Mouse (Mus musculus) bone marrow, adult 2 months (tissue): ENCODE measurements around the gene Pih1d1. TPM values are rescaled to one million over a fixed set of nuclear protein-coding genes. Genes with fewer than 3 reads are reported as not detected.
A peak's percentile ranks its signal among the peaks of the same experiment; 100 is the strongest.
"Not testable (repeated sequence)": the region's sequence is repeated elsewhere in the genome, so short reads cannot be mapped to it uniquely, and the experiment has no call there.

ENCODE experiments used
- H3K27ac ChIP-seq: fragments of 200-500 bp; 2 replicates; pipeline ENCODE4 v1.5.1; 2012; ENCODE audit warnings: low read depth, mild to moderate bottlenecking, control low read depth, inconsistent platforms, low read length; ENCODE audit not compliant: control insufficient read depth, poor library complexity, insufficient read depth
- H3K4me1 ChIP-seq: fragments of 200-500 bp; 2 replicates; pipeline ENCODE4 v1.6.1; 2011; ENCODE audit warnings: low read length; ENCODE audit not compliant: control insufficient read depth, insufficient read depth
- H3K4me3 ChIP-seq: fragments of 200-500 bp; replicated peaks from 2 replicates; pipeline ENCODE3; 2011; ENCODE audit warnings: mild to moderate bottlenecking, low read depth, low read length, control low read depth; ENCODE audit not compliant: control insufficient read depth
- CTCF ChIP-seq: fragments of 200-500 bp; IDR thresholded peaks from 2 replicates; pipeline ENCODE4 v1.5.1; 2011; ENCODE audit warnings: low read length, control low read depth; ENCODE audit not compliant: control insufficient read depth, insufficient read depth
- POLR2A ChIP-seq: fragments of 200-500 bp; IDR thresholded peaks from 2 replicates; pipeline ENCODE4 v1.6.1; 2011; ENCODE audit warnings: low read depth, mild to moderate bottlenecking, control low read depth, low read length, borderline replicate concordance; ENCODE audit not compliant: control insufficient read depth
- WGBS: fragments of 180-500 bp; shearing (Covaris S2); methylation state at CpG from one replicate; pipeline ENCODE4 v1.1.7; 2018; 5-methylcytosine and 5-hydroxymethylcytosine counted together
- polyA plus RNA-seq: library from polyadenylated mRNA; stranded (reverse); fragments of >200 nt; gene quantifications from 2 replicates; pipeline ENCODE4 v1.2.4, GENCODE M21; 2011; ENCODE audit warnings: low replicate concordance; ENCODE audit not compliant: missing spikeins, insufficient read depth, insufficient read length

The Pih1d1 gene
- polyA plus RNA-seq, 1 experiment: 92.4 TPM

- Histone ChIP-seq H3K4me3 (peak within 1 kb of the TSS; percentile 76), H3K27ac (peak within 1 kb of the TSS; percentile 79), H3K4me1 (peaks cover 14% of the 10 kb centered on the region; the same call in 1 of the 2 replicates)
- WGBS: 2% methylated on average over 59 of the region's 59 CpGs
- TF ChIP-seq CTCF (peak; percentile 18; the same call in 1 of the 2 replicates), POLR2A (peak; percentile 73; the same call in 1 of the 2 replicates)
These were observed 29.6 kb upstream of the Pih1d1 start, which contains the start of gene Rps11 for GRCm38 (mm10) chr7:45124224-45125143. Gene Rps11 (minus strand): TSS chr7:45124439.

DNA sequence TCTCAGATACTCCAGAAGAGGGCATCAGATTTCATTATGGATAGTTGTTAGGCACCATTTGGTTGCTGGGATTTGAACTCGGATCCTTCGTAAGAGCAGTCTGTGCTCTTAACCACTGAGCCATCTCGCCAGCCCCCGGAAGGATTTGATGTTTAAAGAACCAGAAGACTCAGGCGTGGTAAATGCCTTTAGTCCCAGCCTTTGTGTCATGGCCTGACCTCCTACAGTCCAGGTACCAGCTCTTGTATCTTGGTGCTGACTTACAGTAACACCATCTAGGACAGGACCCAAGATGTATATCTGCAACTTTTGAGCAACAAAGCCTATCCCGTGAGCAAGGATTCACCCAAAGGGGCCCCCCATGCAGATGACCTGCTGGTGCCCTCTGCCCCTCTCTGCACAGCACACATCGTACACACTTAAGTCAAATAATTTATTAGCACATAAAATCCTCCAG, 28.9 kb upstream of the Pih1d1 start:
- H3K4me1 ChIP-seq: peaks cover 14% of the 10 kb centered on the region; the same call in 1 of the 2 replicates
- H3K4me3 ChIP-seq: no peak overlapping the region
- TF ChIP-seq CTCF: no peak
- no peak for TF ChIP-seq POLR2A

DNA sequence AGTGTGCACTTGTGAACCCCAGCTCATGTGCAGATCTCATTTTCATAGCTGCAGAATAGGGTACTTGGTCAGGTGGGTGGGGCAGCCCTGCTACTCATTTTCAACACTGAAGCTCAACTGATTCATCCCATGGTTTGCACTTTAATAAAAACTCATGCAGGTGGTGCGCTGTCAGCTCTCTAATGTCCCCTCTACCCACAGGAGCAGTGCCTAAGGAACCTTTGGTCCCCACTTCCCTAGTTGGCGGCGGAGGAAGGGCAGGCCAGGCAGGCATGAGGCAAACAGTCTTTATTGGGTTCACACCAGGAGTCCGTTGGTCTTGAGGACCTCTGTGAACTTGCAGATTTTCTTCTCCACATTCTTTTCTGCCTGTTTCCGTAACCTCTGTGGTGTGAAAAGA, 28.5 kb upstream of the Pih1d1 start:
- H3K4me3 ChIP-seq, H3K27ac ChIP-seq: not testable (repeated sequence)
- 74% methylated on average over 5 of the region's 5 CpGs for WGBS
- H3K4me1 ChIP-seq: peaks cover 13% of the 10 kb centered on the region; the same call in 1 of the 2 replicates

More for the DNA sequence above, 28.9 kb upstream of the Pih1d1 start:
- WGBS: 58% methylated on average over 7 of the region's 7 CpGs
- H3K27ac ChIP-seq: no peak overlapping the region

DNA sequence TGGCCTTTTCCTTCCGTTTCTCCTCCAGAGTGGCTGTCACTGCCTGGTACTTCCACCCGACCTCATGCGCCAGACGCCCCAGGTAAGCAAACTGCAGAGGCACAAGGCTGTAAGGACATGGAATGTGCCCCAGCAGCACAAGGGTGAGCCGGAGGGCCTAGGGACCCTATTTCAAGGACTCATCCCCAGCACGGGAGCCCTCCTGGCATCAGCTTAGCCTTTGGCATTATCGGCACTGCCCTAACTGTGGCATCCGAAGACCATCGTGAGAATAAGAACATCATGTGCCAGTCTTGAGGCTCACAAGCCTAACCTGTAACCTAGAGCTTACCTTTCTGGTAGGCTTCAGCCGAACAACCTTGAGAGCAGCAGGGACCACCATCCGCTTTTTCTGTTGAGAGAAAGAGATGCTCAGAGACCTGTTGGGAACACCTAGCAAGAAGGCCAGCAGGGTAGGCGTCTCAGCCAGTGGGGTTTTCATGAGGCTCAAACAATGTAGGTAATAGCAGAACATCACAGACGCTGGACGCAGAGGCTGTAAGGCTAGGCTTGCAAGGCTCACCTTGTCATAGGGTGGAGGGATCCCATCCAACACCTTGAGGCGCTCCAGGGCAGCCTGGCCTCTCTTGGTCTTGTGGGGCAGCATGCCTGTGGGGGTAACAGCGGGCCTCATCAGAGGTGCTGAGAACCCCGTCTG, 27.8 kb upstream of the Pih1d1 start:
- H3K27ac ChIP-seq: 0 out of 2 replicates have a peak overlapping the region, but pooled peaks have one; percentile 17
- H3K4me3 ChIP-seq: no peak overlapping the region
- peaks cover 13% of the 10 kb centered on the region; the same call in 1 of the 2 replicates for H3K4me1 ChIP-seq
- 79% methylated on average over 17 of the region's 17 CpGs for whole genome bisulfite sequencing
- TF ChIP-seq POLR2A: no peak
- TF ChIP-seq CTCF: no peak

GRCm38 (mm10) chr7:45126844-45127699, 27.0 kb upstream of the Pih1d1 start:
- TF ChIP-seq CTCF: no peak
- no peak for TF ChIP-seq POLR2A
- Histone ChIP-seq H3K27ac (peak overlapping the region; percentile 17; the same call in 1 of the 2 replicates), H3K4me3 (peak overlapping the region; percentile 96), H3K4me1 (peaks cover 9% of the 10 kb centered on the region; the same call in 1 of the 2 replicates)
- WGBS: 48% methylated on average over 21 of the region's 21 CpGs

GRCm38 (mm10) chr7:45127700-45128224, 26.3 kb upstream of the Pih1d1 start:
- H3K27ac ChIP-seq: peak overlapping the region; percentile 91; the same call in 1 of the 2 replicates
- TF ChIP-seq POLR2A: no peak
- no peak for TF ChIP-seq CTCF
- under 1% methylated on average over 6 of the region's 6 CpGs for WGBS
- H3K4me3 ChIP-seq: peak overlapping the region; percentile 96
- H3K4me1 ChIP-seq: peaks cover 8% of the 10 kb centered on the region; the same call in 1 of the 2 replicates

DNA sequence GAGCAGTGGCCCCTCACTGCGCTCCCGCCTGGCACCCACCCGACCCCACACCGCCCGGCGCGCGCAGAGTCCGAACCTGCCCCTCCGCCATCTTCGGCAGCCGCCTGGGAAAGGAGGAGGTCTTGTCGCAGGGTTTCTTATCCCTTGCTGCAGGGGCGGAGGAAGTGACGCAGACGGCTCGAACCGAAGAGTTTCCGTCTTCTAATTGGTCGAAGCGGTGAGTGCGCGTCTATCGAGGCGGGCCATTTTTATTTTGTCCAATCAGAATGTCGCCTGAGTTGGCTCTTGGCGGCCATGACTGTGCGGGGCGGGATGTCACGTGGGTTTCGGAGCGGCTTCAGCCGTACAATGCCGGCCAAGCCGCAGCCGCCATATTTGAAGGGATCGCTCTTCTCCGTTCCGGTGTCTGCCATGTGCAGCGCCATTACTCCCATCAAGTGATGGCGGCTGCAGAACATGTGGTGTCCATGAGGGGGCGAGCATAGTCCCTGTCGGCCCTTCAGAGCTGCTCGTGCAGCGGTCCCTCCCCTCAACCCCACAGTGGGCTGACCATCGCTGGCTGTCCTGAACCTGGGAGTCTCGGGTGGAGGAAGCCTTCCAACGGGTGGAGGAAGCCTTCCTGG, 25.4 kb upstream of the Pih1d1 start, which contains the start of gene Rpl13a:
Rpl13a (minus strand) TSS at position 138 of the 623 bp plus-strand sequence.
- H3K4me1 ChIP-seq: peaks cover 6% of the 10 kb centered on the region; the same call in 1 of the 2 replicates
- WGBS: under 1% methylated on average over 48 of the region's 48 CpGs
- TF ChIP-seq CTCF: peak; percentile 73
- peak; percentile 93 for TF ChIP-seq POLR2A
- peak within 1 kb of the TSS; percentile 96 for H3K4me3 ChIP-seq
- H3K27ac ChIP-seq: peak within 1 kb of the TSS; percentile 91
